Mouse (Mus musculus) left cerebral cortex, postnatal 10 days (tissue): ENCODE results near the gene Pla2g1b. TPM values are rescaled to one million over a fixed set of nuclear protein-coding genes. Genes with fewer than 3 reads are reported as not detected.
A peak's percentile ranks its signal among the peaks of the same experiment; 100 is the strongest.

Experiments
- DNase-seq, 2 experiments: peaks; one replicate each; pipeline ENCODE4 v3.0.0; 2021 to 2022; ENCODE audit warnings: low spot score in 2 of 2, mixed read lengths in 1 of 2; ENCODE audit errors: extremely low spot score in 1 of 2
- intact Hi-C: fragments of 180-260 bp; cut with DNase I; formaldehyde crosslinking; loops from one replicate; pipeline ENCODE4 v1.15.1; 2025
- total RNA-seq, 2 experiments: library from RNA; stranded (reverse); gene quantifications; 2 replicates each; pipeline ENCODE4 v1.2.3; 2021

Gene Pla2g1b
- not detected for total RNA-seq

DNA sequence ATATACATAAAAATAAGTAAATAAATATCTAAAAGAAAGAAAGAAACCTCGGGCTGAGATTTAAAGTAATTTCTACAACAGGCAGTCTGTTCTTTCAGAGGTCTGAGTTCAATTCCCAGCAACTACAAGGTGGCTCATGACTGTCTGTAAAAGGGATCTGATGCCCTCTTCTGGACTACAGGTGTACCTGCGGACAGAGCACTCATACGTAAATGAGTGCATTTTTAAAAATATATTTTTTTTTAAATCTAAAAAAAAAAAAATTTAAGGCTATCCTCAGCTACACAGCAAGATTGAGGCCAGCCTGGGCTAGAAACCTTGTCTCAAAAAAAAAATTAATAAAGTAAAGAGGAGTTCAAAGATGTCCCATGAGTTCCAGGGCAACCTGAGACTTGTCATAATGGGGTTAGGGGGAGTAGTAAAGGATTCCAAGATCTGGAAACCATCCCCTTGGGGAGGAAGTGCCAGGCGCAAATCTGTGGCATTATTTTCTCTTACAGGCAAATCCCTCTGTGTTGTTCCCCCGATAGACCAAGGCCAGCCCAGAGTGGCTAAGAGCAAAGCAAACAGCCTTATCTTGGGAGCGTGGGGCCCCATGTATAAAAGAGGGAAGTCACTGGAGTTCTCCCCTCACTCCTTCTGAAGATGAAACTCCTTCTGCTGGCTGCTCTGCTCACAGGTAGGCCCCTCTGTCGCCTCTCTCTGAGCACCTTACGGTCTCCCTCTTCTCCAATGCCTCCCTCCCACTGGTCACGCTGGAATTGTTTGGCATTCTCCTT, at the start of gene Pla2g1b:
Gene Pla2g1b (plus strand): TSS at position 621 of the 779 bp plus-strand sequence.
- no peak for DNase-seq
- intact Hi-C loops, result no loop called here

DNA sequence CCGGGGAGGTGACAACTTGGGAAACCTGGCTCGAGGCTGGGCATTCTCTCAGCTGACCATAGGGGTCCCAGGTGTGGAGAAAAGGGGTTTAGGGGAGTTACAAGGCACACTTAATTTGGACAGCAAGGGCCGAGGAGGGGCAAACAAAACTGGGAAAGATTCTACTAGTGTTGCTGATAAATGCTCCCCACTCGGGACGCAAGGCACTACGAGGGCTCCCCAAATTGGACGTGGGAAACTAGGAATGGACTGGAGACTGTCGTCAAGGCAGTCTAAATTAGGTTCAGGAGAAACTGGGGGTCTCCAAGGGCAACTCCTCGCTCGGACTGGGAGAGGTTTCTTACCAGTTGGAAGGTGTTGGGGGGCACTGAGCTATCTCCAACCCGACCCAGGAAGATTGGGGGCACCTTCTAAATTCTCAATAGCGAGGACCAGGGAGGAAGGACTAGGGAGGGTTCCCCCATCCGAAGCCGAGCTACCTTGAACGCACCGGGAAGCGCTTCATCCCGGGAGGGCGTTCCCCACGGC, 37.2 kb upstream of the Pla2g1b start:
- intact Hi-C loops, result no loop called here
- no peak for DNase-seq

DNA sequence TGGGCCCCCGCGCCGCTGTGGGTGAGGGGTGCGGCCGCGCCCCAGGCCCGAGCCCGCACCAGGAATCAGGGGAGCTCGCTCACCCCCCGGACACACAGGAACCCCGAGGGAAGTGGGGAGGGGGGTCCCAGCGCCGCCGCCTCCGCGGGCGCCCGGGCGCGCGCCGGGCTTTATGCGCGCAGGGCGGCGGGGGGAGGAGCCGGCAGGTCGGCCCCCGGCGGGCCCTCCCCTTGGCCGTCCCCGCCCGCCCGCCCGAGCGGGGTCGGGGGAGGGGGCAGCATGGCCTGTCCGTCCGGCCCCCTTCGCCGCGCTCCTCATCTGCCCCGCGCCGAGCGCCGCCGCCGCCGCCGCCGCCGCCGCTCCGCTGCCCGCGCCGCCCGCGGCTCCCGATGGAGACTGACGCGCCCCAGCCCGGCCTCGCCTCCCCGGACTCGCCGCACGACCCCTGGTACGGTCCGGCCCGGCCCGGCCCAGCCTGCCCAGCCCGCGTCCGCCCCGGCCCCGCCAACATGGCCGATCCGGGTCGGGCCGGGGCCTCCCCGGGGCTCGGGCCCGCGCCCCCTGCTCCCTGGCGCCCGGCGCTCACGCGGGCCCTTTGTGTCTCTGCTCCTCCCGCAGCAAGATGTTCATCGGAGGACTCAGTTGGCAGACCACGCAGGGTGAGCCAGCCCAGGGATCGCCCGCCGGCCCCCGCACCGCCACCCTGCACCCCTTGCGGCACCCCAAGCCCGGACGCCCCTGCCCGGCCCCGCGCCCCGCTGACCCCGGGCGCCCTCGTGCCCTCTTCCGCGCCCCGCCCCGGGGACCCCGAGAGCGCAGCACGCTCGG, 36.5 kb upstream of the Pla2g1b start, which contains the start of gene Msi1:
Gene Msi1 (plus strand): TSS at position 241 of the 828 bp plus-strand sequence.
- DNase-seq, result peak in 1 of 2 experiments; percentile 62

DNA sequence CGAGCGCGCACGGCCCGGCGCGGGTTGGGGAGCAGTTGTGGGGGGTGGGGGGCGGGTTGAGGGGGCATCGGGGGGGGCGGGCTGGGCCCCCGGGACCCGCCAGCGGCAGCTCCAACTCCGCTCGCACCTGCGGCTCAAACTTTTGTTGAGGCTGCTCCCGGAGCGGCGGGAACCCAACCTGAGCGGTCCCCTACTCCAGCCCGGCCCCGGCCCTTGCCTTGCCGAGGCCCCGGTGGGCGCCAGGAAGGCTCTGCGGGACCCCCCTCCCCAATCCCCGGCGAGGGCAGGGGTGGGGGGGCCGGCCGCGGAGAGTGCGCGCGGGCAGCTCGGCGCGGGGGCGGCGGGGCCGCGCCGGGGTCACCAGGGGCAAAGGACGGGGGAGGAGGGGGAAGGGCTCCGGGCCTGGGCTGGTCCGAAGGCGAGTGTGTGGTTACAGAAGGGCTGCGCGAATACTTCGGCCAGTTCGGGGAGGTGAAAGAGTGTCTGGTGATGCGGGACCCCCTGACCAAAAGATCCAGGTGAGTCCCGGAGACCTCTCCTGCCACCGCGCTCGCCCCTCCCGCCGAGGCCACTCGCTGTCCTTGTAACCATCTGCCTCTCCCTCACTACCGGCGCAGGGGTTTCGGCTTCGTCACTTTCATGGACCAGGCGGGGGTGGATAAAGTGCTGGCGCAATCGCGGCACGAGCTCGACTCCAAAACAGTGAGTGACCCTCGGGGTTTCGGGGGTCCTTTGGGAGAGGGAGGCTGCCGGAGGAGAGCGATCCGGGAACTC, 35.7 kb upstream of the Pla2g1b start:
- intact Hi-C loops, result no loop called here
- no peak for DNase-seq

More for the DNA sequence above, 36.5 kb upstream of the Pla2g1b start, which contains the start of gene Msi1:
- intact Hi-C loops, result no loop called here

DNA sequence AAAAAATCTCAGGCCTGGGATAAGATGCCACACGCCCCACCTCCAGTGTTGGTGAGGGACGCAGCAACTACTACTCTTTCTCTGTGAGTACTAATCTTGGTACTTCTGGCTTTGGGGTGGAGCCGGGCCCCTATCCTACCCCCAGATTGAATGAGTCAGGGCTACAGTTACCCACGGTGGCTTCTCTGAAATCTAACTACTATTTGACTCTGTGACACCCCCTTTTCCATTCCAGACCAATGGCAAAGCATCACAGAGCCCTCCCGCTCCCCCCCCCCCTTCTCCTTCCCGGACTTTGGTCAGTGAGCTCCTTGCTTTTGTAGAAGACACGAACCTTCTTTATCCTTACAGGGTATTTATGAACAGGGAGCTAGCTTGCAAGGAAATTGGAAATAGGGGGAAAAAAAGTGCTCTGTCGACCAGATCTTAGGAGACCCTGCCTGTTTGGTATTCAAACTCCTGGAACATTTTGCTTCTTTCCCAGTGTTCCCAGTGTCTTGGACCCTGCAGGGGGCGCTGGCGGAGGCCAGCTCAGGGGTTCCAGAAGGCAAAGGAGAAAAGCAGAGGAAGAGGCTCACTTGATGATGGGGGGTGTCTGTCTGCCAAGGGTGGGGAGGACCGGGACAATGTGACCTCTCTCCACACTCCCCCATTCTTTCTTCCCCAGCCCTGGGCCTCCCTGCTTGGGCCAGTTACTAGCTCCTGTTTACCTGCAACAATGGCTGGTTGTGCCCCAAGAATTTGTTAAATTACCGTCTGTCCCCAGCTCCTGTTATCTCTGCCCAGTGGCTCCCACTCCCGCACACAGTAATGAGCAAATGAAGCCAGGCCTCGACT, 34.8 kb upstream of the Pla2g1b start:
- DNase-seq, result no peak
- intact Hi-C loops, result no loop called here

DNA sequence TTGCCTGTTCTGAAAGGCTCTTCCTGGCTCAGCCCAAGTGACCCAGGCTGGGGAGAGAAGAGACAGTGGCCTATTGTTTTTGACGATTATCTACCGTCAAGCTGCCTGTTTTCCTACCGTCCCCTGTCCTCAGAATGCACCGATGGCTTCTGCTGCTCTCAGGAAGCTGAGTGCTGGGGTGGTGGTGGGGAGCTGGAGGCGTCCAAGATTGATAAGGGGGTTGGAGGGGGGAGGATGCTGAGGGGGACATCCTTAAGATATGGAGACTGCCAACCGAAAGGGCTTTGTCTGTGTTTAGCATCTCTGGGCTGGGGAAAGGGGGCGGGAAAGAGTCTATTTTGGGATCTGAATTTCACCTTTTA, 34.2 kb upstream of the Pla2g1b start:
- DNase-seq, result no peak
- intact Hi-C loops, result no loop called here

DNA sequence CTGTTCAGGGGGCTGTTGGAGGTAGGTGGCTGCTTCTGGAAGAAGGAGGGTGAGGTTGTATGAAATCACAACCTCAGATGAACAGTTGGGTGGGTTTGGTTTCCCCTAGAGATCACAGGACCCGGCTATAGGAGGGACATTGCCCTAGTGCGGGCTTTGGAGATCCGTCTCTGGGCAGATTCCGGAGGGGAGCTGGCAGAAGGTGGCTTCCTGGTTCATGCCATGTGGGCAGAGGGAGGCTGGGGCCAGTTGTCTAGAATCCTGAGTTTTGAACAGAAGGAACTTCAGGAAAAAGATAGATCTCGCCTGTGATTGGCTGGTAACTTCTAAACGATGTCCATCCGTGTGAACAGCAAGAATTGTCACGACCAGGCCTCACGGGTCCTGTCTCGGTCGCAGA, 33.7 kb upstream of the Pla2g1b start:
- intact Hi-C loops, result no loop called here
- no peak for DNase-seq

DNA sequence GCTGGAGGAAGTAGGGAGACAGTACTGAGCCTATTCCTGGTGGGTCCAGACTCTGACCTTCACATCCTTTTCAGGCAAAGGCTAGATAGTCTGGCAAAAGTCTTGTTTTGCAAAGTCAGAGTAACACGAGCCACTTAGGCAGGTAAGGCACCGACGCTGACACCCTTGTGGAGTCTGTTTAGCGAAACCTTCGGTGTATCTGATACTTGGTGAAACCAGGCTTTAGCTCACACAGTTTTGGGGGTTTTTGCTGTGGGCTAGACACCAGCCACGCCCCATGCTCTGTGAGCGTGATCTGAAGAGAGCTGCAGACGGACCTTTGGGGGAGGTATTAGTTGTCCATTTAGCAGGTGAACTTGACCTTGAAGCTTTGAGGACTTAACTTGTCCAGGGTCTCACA, 32.9 kb upstream of the Pla2g1b start:
- intact Hi-C loops, result no loop called here
- DNase-seq, result no peak

DNA sequence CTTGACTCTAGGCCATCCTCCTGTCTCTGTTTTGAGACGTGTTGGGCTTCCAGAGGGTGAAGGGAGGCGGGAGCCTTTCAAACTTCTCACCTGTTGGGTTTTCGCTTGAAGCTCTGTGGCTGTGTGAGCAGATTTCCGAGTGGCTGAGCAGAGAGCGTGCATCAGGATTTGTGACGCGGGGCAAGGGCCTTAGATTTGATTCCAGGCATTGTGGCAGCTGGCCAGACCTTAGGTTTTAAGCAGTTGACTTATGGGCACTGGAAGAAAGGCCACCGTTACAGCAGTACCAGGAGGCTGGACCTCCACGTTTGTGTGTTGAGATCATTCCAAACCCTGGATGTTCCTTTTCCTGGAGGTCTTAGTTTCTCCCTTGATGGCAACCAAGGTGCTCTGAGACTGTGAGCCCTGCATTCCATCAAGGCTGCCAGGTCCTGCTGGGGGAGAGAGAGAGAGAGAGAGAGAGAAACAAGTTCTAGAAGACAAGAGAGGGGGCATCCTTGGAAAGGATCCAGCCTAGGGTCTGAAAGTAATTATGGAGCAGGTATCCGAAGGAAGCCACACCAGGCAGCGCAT, 31.7 kb upstream of the Pla2g1b start:
- intact Hi-C loops, result no loop called here
- no peak for DNase-seq

DNA sequence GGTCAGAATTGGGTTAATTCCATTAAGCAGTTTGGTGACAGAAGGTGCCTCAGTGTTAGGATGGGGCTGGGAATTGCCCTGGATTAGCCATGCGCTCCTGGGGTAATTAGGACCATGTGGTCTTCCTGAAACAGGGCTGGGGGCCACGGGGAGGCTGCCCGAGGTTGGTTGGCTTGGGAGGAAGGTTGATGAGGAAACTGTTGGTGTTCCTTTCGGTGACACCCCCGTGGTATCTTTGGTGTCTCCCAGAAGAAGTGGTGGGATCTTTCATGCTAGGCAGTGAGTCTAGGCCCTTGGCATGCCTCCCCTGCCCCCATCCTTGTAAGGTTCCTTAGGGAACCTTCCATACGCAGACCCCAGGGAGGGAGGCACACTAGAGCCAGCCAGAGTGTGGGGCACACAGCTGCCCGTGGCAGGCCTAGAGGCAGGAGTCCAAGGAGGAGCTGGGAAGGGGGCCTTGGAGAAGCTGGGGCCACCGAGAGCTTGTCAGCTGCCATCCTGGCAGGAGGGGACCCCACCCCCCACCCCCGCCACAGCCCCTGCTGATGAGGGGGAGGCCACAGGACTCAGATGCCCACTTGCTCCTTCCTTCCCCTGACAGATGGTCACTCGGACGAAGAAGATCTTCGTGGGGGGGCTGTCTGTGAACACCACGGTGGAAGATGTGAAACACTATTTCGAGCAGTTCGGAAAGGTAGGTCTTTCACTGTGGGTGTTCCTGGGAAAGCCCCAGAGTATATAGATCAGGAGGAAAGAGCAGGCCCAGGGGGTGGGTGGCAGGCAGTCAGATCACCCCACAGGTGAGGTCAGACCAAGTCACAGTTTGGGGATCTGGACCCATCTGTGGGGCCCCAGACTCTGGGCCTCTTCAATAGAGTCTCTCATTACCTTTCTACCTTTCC, 31.0 kb upstream of the Pla2g1b start:
- intact Hi-C loops, result no loop called here
- no peak for DNase-seq

DNA sequence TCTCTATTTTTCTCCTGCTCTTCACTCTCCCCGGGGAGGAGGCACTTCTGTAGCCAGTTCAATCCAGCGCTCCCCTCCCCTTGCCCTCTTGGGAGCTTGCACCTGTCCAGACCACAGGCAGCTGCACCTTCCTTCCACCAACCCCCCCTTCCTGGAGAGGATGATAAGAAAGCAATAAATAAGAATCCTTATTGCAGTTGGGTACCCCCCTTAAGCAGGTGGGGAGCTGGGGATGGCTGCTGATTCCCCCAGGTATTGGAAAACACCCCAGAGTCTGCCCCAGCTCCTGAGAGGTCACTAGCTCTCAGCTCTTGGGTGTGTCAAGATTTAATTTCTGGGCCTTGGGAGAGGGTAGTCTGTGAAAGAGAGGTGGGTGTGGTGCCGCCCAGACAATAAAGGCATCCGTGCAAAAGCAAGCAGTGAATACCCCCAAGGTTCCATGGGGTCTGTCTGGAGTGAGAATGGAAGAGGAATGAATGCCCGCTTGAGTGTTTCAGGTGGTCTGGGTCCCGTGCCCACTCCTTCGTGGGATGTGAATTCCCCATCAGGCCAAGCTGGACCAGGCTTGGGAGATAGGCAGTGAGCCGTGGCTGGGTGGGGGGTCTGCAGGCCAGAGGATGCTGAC, 30.2 kb upstream of the Pla2g1b start:
- intact Hi-C loops, result no loop called here
- no peak for DNase-seq

DNA sequence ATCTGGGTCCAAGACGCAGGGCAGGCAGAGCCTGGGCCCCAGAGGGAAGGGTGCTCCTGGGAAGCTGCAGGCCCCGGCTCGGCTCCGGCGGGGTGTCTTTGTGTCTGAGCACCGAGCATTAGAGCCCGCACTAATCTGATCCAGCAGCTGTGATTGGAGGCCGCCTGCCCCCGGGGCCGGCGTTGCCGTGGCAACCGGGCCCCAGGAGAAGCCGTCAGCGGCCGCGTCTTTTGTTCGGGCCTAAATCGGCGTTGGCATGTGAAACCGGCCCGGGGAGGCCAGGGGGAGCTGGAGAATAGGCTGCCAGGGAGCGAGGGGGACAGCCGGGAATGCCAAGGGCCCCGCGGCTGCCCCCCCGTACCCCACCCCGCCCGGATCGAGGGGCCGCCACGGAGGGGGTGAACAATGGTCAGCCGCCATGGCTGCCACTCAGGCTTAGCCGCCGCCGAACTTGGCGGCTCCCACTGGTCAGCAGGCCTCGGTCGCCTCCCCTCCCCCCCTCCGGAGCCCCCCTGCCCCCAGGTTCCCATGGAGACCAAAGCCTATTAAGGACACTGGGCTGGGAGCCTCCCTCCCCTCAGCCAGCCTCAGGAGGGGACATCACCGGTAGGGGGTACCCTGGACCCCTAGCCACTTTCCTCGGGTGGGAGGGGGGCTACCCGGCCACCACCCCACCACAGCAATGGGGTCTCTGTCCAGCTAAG, 29.5 kb upstream of the Pla2g1b start:
- DNase-seq, result peak; percentile 89 to 90
- intact Hi-C loops, result no loop called here

DNA sequence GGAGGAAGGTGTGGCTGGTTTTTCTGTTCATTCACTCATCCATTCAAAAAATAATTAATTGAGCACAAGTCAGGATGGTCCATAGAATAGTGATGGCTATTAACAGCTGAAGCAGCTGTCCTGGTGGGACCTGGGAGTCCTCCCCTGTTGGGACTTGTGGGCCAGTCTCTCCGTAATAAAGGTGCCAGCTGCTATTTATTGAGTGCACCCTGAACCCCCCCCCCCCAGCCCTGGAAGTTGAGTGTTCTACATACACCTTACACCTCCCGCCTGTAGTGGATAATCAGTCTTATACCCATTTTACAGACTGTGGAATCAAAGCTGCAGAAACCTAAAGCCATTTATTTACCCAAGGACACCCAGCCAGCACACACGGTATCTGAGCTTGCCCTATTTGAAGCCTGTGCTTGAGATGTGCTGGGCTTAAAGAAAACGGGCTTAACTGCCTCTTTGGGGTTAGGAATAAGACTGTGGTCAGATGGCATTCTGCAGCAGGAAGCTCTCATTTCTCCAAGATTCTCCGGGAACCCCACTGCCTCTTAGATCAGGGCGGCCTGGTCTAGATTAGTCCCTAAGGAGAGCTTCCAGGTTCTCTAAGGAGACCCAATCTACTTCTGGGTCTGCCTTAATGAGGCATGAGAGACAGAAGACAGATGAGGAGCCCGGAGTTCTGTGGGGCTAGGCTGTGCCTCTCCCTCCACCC, 28.7 kb upstream of the Pla2g1b start:
- intact Hi-C loops, result no loop called here
- no peak for DNase-seq

DNA sequence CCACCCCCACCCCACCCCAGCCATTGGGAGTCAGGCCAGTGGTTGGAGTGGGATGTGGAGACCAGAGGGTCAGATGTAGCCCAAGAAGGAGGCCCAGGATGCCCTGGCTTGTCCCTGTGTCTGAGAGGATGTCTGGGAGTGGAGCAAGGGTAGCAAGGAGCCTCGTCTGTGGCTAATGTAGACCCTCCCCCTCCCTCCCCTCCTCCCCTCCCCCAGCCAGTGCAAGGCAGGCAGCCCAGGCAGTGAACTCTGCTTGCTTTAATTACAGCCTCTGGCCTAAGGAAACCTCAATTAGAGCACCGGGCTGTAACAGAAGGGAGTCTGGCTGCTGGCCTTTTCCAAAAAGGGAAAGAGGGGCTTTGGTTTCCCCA, 28.1 kb upstream of the Pla2g1b start:
- intact Hi-C loops, result no loop called here
- no peak for DNase-seq

DNA sequence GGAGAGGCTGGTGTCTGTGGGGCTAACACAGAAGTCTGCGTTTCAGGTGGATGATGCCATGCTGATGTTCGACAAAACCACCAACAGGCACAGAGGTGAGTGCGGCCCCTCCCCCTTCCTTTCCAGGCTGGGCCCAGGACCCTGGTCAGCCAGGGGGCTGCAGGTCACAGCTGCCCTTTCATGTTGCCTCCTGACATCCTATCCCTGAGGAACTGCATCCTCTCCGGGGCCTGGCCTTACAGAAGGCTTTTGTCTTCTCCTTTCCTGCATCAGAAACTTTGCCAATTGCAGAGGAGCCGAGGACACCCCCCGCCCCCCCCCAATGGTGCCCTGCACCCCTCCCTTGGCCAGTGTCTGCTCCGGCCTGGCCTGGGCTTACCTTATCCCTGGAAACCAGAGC, 27.4 kb upstream of the Pla2g1b start:
- intact Hi-C loops, result no loop called here
- DNase-seq, result no peak
